18 mouse cellular contexts compared by ENCODE assay signal in the genomic region with DNA sequence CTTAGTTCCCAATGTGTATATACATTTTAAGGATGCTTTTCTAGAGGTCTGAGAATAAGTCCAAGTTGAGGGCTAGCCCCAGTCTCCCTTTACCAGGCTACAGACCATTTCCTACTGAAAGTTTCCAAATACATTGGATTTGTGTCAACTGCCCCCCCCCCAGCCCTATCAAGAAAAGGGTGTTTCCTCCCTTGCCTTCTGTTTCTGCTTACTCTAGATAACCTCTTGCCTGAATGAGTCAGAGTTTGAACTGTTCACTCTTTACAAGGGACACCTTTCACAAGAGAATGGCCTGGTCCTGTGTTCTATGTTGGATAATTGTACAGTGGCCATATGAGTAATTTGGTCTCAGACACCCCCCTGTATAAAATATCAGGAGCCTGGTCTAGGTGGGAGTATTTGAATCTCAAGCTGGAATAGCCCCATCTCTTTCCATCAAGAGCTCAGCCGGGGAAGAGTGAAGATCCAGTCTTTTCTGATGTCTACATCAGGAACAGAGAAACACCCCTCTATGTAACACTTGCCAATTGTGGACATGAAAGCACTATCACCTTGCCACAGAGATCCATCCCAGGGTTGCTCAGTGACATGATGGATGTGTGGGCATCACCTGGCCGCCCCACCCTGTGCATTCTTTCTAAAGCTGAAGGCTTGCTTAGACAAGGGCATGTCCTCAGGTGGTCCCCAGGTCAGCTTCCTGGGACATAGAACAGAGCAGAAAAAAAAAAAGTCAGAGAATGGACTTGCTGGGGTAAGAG. TPM values are rescaled to one million over a fixed set of nuclear protein-coding genes. Genes with fewer than 3 reads are reported as not detected.
DNase-seq lines count a peak whose midpoint lies in the region; ATAC-seq and TF ChIP-seq lines count a peak whose summit lies in the region.
"Had no signal": no experiment of that assay in that cellular context is flagged by ENCODE, and none has a peak within 500 bp of the region (broad histone marks: within the 10 kb centered on the region; RNA-seq: fewer than 3 reads in every experiment).

No protein-coding gene starts in this region.

- H3K27ac ChIP-seq in MEL (ENCODE audit: control insufficient read depth, low read depth, low read length) = peak overlapping the region; percentile 69
- H3K27ac ChIP-seq in liver, postnatal 0 days (ENCODE audit: low read depth) = peak overlapping the region; percentile 7; the same call in 1 of the 2 replicates
- no peak overlapping the region for H3K27ac ChIP-seq in cerebellum, adult 2 months (ENCODE audit: insufficient read depth, low read length)
- H3K27ac ChIP-seq: embryonic facial prominence, embryonic 12.5 days; hindbrain, postnatal 0 days; midbrain, embryonic 10.5 days had no signal

- H3K9me3 ChIP-seq in MEL (replicated peaks; ENCODE audit: insufficient read depth, low read length) = no peaks in the 10 kb centered on the region
- H3K9me3 ChIP-seq in liver, postnatal 0 days (ENCODE audit: low read length) = no peaks in the 10 kb centered on the region
- H3K9me3 ChIP-seq: embryonic facial prominence, embryonic 12.5 days; midbrain, embryonic 10.5 days had no signal

- DNase-seq in 416B (ENCODE audit: low read depth) (peak; percentile 76), MEL (ENCODE audit: low read depth, low spot score) (peak; percentile 84)
- DNase-seq in liver, postnatal 0 days = peak; percentile 32
- DNase-seq in cerebellum, adult 2 months = no peak
- DNase-seq in left cerebral cortex, adult 8-10 months (ENCODE audit: low spot score in 2 of 2) = no peak
- DNase-seq: cerebellum, adult 11 months; heart, postnatal 36 days; kidney, adult 9 months; lung, postnatal 10 days; right cerebral cortex, adult 18-20 months had no signal

- TF ChIP-seq RAD21 in MEL (IDR thresholded peaks at IDR 0.05; ENCODE audit: low read depth, low read length) = no peak

- H3K9ac ChIP-seq in MEL (ENCODE audit: control insufficient read depth, low read depth, low read length, poor library complexity, severe bottlenecking) = no peak overlapping the region
- no peak overlapping the region for H3K9ac ChIP-seq in liver, postnatal 0 days (replicated peaks)
- H3K9ac ChIP-seq: embryonic facial prominence, embryonic 12.5 days had no signal

- TF ChIP-seq CTCF in MEL (IDR thresholded peaks at IDR 0.05 in 2 of 3, conservative IDR thresholded peaks at IDR 0.05 in 1 of 3; ENCODE audit: control insufficient read depth in 1 of 3, insufficient read depth in 1 of 3, low read depth in 2 of 3, low read length in 3 of 3, poor library complexity in 1 of 3, severe bottlenecking in 1 of 3) = no peak
- TF ChIP-seq CTCF in liver, postnatal 0 days (IDR thresholded peaks at IDR 0.05; ENCODE audit: low read depth) = no peak
- TF ChIP-seq CTCF in cerebellum, adult 2 months (IDR thresholded peaks at IDR 0.05; ENCODE audit: borderline replicate concordance, insufficient read depth, low read depth, low read length) = no peak

- peak overlapping the region; percentile 0; the same call in 1 of the 2 replicates for H3K4me2 ChIP-seq in liver, postnatal 0 days (ENCODE audit: low read depth, low read length)
- H3K4me2 ChIP-seq: embryonic facial prominence, embryonic 12.5 days had no signal

- peaks cover 6 to 23% of the 10 kb centered on the region in 2 experiments; a peak in 3 of 4 replicates for H3K4me1 ChIP-seq in MEL (ENCODE audit: control insufficient read depth in 1 of 2, insufficient read depth in 2 of 2, low read length in 2 of 2)
- peaks cover 19% of the 10 kb centered on the region for H3K4me1 ChIP-seq in liver, postnatal 0 days (ENCODE audit: insufficient read depth)
- no peaks in the 10 kb centered on the region for H3K4me1 ChIP-seq in cerebellum, adult 2 months (ENCODE audit: control insufficient read depth, insufficient read depth, low read length)

- H3K27me3 ChIP-seq in MEL (ENCODE audit: control insufficient read depth in 1 of 2, insufficient read depth in 2 of 2, low read length in 2 of 2) = no peaks in the 10 kb centered on the region
- H3K27me3 ChIP-seq in liver, postnatal 0 days (ENCODE audit: insufficient read depth, low read length) = 0 out of 2 replicates have a peak, but pooled peaks cover 5% of the 10 kb centered on the region
- no peaks in the 10 kb centered on the region; the same call in 1 of the 2 replicates for H3K27me3 ChIP-seq in cerebellum, adult 2 months (ENCODE audit: control insufficient read depth, insufficient read depth, low read length)
- H3K27me3 ChIP-seq: embryonic facial prominence, embryonic 12.5 days had no signal

- 76% methylated on average over 2 of the region's 2 CpGs for WGBS in liver, postnatal 0 days (ENCODE audit: insufficient replicate concordance)
- 87% methylated on average over 2 of the region's 2 CpGs for WGBS in cerebellum, adult 2 months

- ATAC-seq in erythroid progenitor cell, adult 5-6 weeks (replicated peaks; ENCODE audit: low FRiP score, poor library complexity, severe bottlenecking) = peak; percentile 95
- peak; percentile 90 for ATAC-seq in liver, postnatal 0 days
- no peak for ATAC-seq in granulocyte monocyte progenitor cell, adult 5-6 weeks (replicated peaks; ENCODE audit: poor library complexity, severe bottlenecking)
- ATAC-seq: CD4-positive, CD25-positive, alpha-beta regulatory T cell, adult 4 months; hindbrain, postnatal 0 days had no signal

- peak; percentile 91 to 93 for TF ChIP-seq EP300 in MEL (IDR thresholded peaks at IDR 0.05; ENCODE audit: low read depth in 1 of 2, low read length in 2 of 2)
- TF ChIP-seq EP300 in liver, postnatal 0 days (IDR thresholded peaks at IDR 0.05; ENCODE audit: low read depth) = peak; percentile 91

- H3K79me2 ChIP-seq in MEL (ENCODE audit: control insufficient read depth, insufficient read depth, low read length, poor library complexity) = no peaks in the 10 kb centered on the region

- no peak for TF ChIP-seq POLR2A in MEL (IDR thresholded peaks at IDR 0.05; ENCODE audit: control insufficient read depth in 1 of 2, insufficient read depth in 1 of 2, low read depth in 1 of 2, low read length in 2 of 2, poor library complexity in 1 of 2)
- TF ChIP-seq POLR2A in cerebellum, adult 2 months (IDR thresholded peaks at IDR 0.05; ENCODE audit: borderline replicate concordance, insufficient read depth, low read length) = no peak

- H3K36me3 ChIP-seq in MEL (ENCODE audit: control insufficient read depth in 1 of 2, insufficient read depth in 2 of 2, low read length in 2 of 2) = peaks cover 0 to 14% of the 10 kb centered on the region in 2 experiments; a peak in 2 of 4 replicates
- H3K36me3 ChIP-seq in liver, postnatal 0 days (replicated peaks; ENCODE audit: insufficient read depth, low read length) = no peaks in the 10 kb centered on the region
- H3K36me3 ChIP-seq: embryonic facial prominence, embryonic 12.5 days; midbrain, embryonic 10.5 days had no signal

- no peak overlapping the region for H3K4me3 ChIP-seq in MEL (ENCODE audit: control insufficient read depth in 1 of 2, insufficient read depth in 1 of 2, low read depth in 2 of 2, low read length in 2 of 2)
- no peak overlapping the region for H3K4me3 ChIP-seq in liver, postnatal 0 days (ENCODE audit: low read depth, low read length)
- no peak overlapping the region for H3K4me3 ChIP-seq in cerebellum, adult 2 months (replicated peaks; ENCODE audit: insufficient read depth, low read depth, low read length)
- H3K4me3 ChIP-seq: embryonic facial prominence, embryonic 12.5 days; midbrain, embryonic 10.5 days had no signal

TF ChIP-seq in MEL, 35 proteins besides CTCF, POLR2A, EP300 and RAD21 (continues in another document):
- TF ChIP-seq CHD1 (IDR thresholded peaks at IDR 0.05; ENCODE audit: low read depth, low read length) = no peak
- TF ChIP-seq MAFK (IDR thresholded peaks at IDR 0.05; ENCODE audit: borderline replicate concordance, low read depth, low read length) = no peak; the same call in 1 of the 2 replicates
- TF ChIP-seq RCOR1 (IDR thresholded peaks at IDR 0.05; ENCODE audit: low read depth, low read length) = peak; percentile 75
- no peak for TF ChIP-seq KAT2A (conservative IDR thresholded peaks at IDR 0.05; ENCODE audit: low read depth, low read length)
- TF ChIP-seq JUND (IDR thresholded peaks at IDR 0.05; ENCODE audit: low read depth, low read length) = peak; percentile 77; the same call in 1 of the 2 replicates
- TF ChIP-seq MAZ (IDR thresholded peaks at IDR 0.05; ENCODE audit: low read depth, low read length) = peak; percentile 81; the same call in 1 of the 2 replicates
- peak; percentile 92 for TF ChIP-seq TCF12 (IDR thresholded peaks at IDR 0.05; ENCODE audit: low read depth, low read length)
- peak; percentile 76 for TF ChIP-seq ETS1 (IDR thresholded peaks at IDR 0.05; ENCODE audit: low read depth, low read length)
- peak; percentile 21; the same call in 1 of the 2 replicates for TF ChIP-seq SIN3A (IDR thresholded peaks at IDR 0.05; ENCODE audit: low read length)
- TF ChIP-seq GATA1 (IDR thresholded peaks at IDR 0.05; ENCODE audit: low read depth, low read length) = peak; percentile 84
- TF ChIP-seq TAL1 (IDR thresholded peaks at IDR 0.05; ENCODE audit: low read length) = peak; percentile 84

RNA-seq across cellular contexts. Expression of a gene that starts 23.5 kb away (rescaled TPM):
- total RNA-seq in MEL (2012; rRNA removed) = 2.7 and 3.9 TPM in 2 replicates
- 10 to 100 TPM in 1 of 2 experiments, not detected in 1; 11.0 TPM for polyA plus RNA-seq in MEL (2012; ENCODE audit: insufficient read depth in 1 of 2, insufficient read length in 2 of 2, low read depth in 1 of 2, low replicate concordance in 2 of 2, missing spikeins in 1 of 2)
- total RNA-seq in erythroid progenitor cell, adult 5-6 weeks (2015; ENCODE audit: low replicate concordance) = not detected in 2 replicates
- 1.1 TPM in 1 of 2 replicates, not detected in the other for total RNA-seq in erythroid progenitor cell, adult 5-6 weeks (2017; ENCODE audit: low replicate concordance)
- polyA plus RNA-seq in liver, postnatal 0 days (2015; fragmentation: Nextera tagmentation; extraction: Ambion mirVana) = 1.2 and 2.0 TPM in 2 replicates
- 2.6 and 3.5 TPM in 2 replicates for total RNA-seq in granulocyte monocyte progenitor cell, adult 5-6 weeks (2014; fragmentation: Nextera tagmentation)
- total RNA-seq in granulocyte monocyte progenitor cell, adult 5-6 weeks (2017) = 3.1 and 5.5 TPM in 2 replicates
- polyA plus RNA-seq in cerebellum, adult 2 months (2012; rRNA removed) = 20.2 and 20.5 TPM in 2 replicates
- total RNA-seq in left cerebral cortex, adult 8-10 months (2022) = 100 to 1,000 TPM in 1 of 4 experiments, 10 to 100 TPM in 3; 90.3 to 110 (median 94.2) TPM

RNA-seq across cellular contexts. Expression of a gene that starts 41.6 kb away (rescaled TPM):
- total RNA-seq in MEL (2012; rRNA removed) = not detected in 2 replicates
- not detected for polyA plus RNA-seq in MEL (2012; ENCODE audit: insufficient read depth in 1 of 2, insufficient read length in 2 of 2, low read depth in 1 of 2, low replicate concordance in 2 of 2, missing spikeins in 1 of 2)
- not detected in 2 replicates for total RNA-seq in erythroid progenitor cell, adult 5-6 weeks (2015; ENCODE audit: low replicate concordance)
- total RNA-seq in erythroid progenitor cell, adult 5-6 weeks (2017; ENCODE audit: low replicate concordance) = not detected in 2 replicates
- polyA plus RNA-seq in liver, postnatal 0 days (2015; fragmentation: Nextera tagmentation; extraction: Ambion mirVana) = not detected in 2 replicates
- total RNA-seq in granulocyte monocyte progenitor cell, adult 5-6 weeks (2014; fragmentation: Nextera tagmentation) = not detected in 2 replicates
- not detected in 2 replicates for total RNA-seq in granulocyte monocyte progenitor cell, adult 5-6 weeks (2017)
- 0.10 and 0.20 TPM in 2 replicates for polyA plus RNA-seq in cerebellum, adult 2 months (2012; rRNA removed)
- 1 to 10 TPM; 2.1 to 4.4 (median 2.7) TPM for total RNA-seq in left cerebral cortex, adult 8-10 months (2022)
- total RNA-seq: heart, postnatal 36 days; neutrophil, adult 5-6 weeks had no signal
- polyA plus RNA-seq: CD4-positive, CD25-positive, alpha-beta regulatory T cell, adult 4 months; embryonic facial prominence, embryonic 12.5 days; forebrain, embryonic 11.5 days; midbrain, embryonic 10.5 days had no signal

Comparison
In these comparisons a context has a peak if more than half of its experiments do, and no peak if none do; other contexts are left out.
1. DNase-seq: peak in 416B (single experiment), MEL (single experiment) and liver, postnatal 0 days (single experiment); none in cerebellum, adult 2 months (0 of 2) and left cerebral cortex, adult 8-10 months (0 of 2).
2. RNA of a gene that starts 23.5 kb away (total RNA-seq): 90.3 to 110 TPM in left cerebral cortex, adult 8-10 months; 2.6 to 5.5 TPM in granulocyte monocyte progenitor cell, adult 5-6 weeks, 2.7 to 3.9 TPM in MEL and 1.1 TPM in erythroid progenitor cell, adult 5-6 weeks; every median in the first group is over 10 times any median in the second.